Mouse (Mus musculus) liver, embryonic 16.5 days (tissue): ENCODE measurements around the gene Fam241a. TPM values are rescaled to one million over a fixed set of nuclear protein-coding genes. Genes with fewer than 3 reads are reported as not detected.

ENCODE experiments used
- polyA plus RNA-seq: library from polyadenylated mRNA; unstranded; fragments of >200 nt; fragmentation: Nextera tagmentation; extraction: Ambion mirVana; gene quantifications from 2 replicates; pipeline ENCODE4 v1.2.1, GENCODE M21; 2015

Gene Fam241a
- polyA plus RNA-seq, 1 experiment from 2014 or later: 30.8 TPM

Other genes starting within 250 kb of the Fam241a start
- gene Alpk1, start 115.8 kb downstream of the Fam241a start, polyA plus RNA-seq: 0.56 and 0.63 TPM in 2 replicates
- 14.6 and 16.5 TPM in 2 replicates for gene Tifa, start 106.5 kb downstream of the Fam241a start, polyA plus RNA-seq
- 13.1 and 15.4 TPM in 2 replicates for gene Ap1ar, start 58.8 kb downstream of the Fam241a start, polyA plus RNA-seq